Mouse (Mus musculus) liver, adult 2 months (tissue): Measurements from ENCODE around the gene Jph2. TPM values are rescaled to one million over a fixed set of nuclear protein-coding genes. Genes with fewer than 3 reads are reported as not detected.

Source experiments
- DNase-seq: peaks from one replicate; pipeline ENCODE4 v3.0.0-alpha.2; 2011; ENCODE audit warnings: low read depth, low spot score; ENCODE audit errors: extremely low read depth
- H3K27ac ChIP-seq: fragments of 200-500 bp; replicated peaks from 2 replicates; pipeline ENCODE4 v1.5.1; 2012; ENCODE audit warnings: low read depth, mild to moderate bottlenecking, control low read depth, inconsistent platforms, low read length; ENCODE audit not compliant: insufficient read depth
- H3K27me3 ChIP-seq: fragments of 200-500 bp; 2 replicates; pipeline ENCODE4 v1.6.1; 2012; ENCODE audit warnings: mild to moderate bottlenecking, moderate library complexity, low read length, inconsistent platforms; ENCODE audit not compliant: control insufficient read depth, insufficient read depth
- H3K36me3 ChIP-seq: fragments of 200-500 bp; 2 replicates; pipeline ENCODE4 v1.6.1; 2012; ENCODE audit warnings: low read length, inconsistent platforms; ENCODE audit not compliant: control insufficient read depth, insufficient read depth
- H3K4me1 ChIP-seq: fragments of 200-500 bp; 2 replicates; pipeline ENCODE4 v1.6.1; 2011; ENCODE audit warnings: low read length; ENCODE audit not compliant: control insufficient read depth, insufficient read depth
- H3K4me3 ChIP-seq: fragments of 200-500 bp; 2 replicates; pipeline ENCODE4 v1.5.1; 2011; ENCODE audit warnings: low read depth, mild to moderate bottlenecking, control low read depth, low read length, moderate library complexity; ENCODE audit not compliant: insufficient read depth
- H3K79me2 ChIP-seq: fragments of 200-500 bp; 2 replicates; pipeline ENCODE4 v1.6.1; 2012; ENCODE audit warnings: inconsistent platforms, mild to moderate bottlenecking, low read length, moderate library complexity; ENCODE audit not compliant: control insufficient read depth, insufficient read depth
- H3K9ac ChIP-seq: fragments of 200-500 bp; 2 replicates; pipeline ENCODE4 v1.6.1; 2012; ENCODE audit warnings: low read depth, mild to moderate bottlenecking, control low read depth, inconsistent platforms, low read length
- CTCF ChIP-seq: fragments of 200-500 bp; IDR thresholded peaks from 2 replicates; pipeline ENCODE4 v1.5.1; 2011; ENCODE audit warnings: low read depth, low read length, control low read depth
- POLR2A ChIP-seq: fragments of 200-500 bp; IDR thresholded peaks from 2 replicates; pipeline ENCODE4 v1.6.1; 2011; ENCODE audit warnings: low read length, control low read depth; ENCODE audit not compliant: insufficient read depth; ENCODE audit errors: extremely low read depth
- WGBS: fragments of 180-500 bp; shearing (Covaris S2); methylation state at CpG from one replicate; pipeline ENCODE4 v1.1.7; 2018; 5-methylcytosine and 5-hydroxymethylcytosine counted together
- polyA plus RNA-seq: library from polyadenylated mRNA; depleted of rRNA; stranded (reverse); fragments of >200 nt; gene quantifications from 2 replicates; pipeline ENCODE4 v1.2.3, GENCODE M21; 2012
- total RNA-seq: library from RNA; depleted of rRNA; stranded (reverse); fragments of >200 nt; gene quantifications from 2 replicates; pipeline ENCODE4 v1.2.3, GENCODE M21; 2014

The Jph2 gene
- total and polyA plus RNA-seq, 2 experiments = 0.09 to 0.10 TPM

GRCm38 (mm10) chr2:163422895-163423660, 25.3 kb upstream of the Jph2 start:
- Histone ChIP-seq H3K9ac (no peak overlapping the region), H3K27ac (peak overlapping the region; percentile 19; the same call in 1 of the 2 replicates), H3K79me2 (peaks cover 9% of the 10 kb centered on the region; the same call in 1 of the 2 replicates), H3K4me3 (no peak overlapping the region), H3K36me3 (no peaks in the 10 kb centered on the region), H3K27me3 (no peaks in the 10 kb centered on the region), H3K4me1 (peaks cover 16% of the 10 kb centered on the region)
- TF ChIP-seq POLR2A (no peak), CTCF (no peak)
- peak; percentile 83 for DNase-seq
- WGBS = 57% methylated on average over 9 of the region's 9 CpGs

DNA sequence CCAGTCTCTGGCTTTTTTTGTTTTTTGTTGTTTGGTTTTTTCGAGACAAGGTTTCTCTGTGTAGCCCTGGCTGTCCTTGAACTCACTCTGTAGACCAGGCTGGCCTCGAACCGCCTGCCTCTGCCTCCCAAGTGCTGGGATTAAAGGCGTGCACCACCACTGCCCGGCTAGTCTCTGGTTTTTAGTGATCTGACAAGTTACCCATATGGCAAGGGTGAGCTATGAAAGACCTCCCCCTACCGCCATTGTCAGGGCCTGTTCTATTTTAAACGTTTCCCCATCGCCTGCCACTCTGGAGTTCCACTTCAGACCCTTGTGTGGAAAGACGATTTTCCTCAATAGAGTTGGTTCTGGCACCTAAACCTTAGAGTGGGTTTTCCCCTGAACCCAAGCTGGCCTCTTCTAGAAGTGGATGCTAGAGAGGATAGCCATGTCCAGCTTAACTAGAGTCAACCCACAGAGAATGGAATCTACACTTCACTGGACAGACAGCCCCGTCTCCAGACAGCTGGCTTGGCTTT, 22.6 kb upstream of the Jph2 start:
- 19% methylated on average over 10 of the region's 10 CpGs for WGBS
- H3K4me1 ChIP-seq = peaks cover 22% of the 10 kb centered on the region
- no peak for DNase-seq
- peak overlapping the region; percentile 81 for H3K4me3 ChIP-seq
- no peak overlapping the region for H3K27ac ChIP-seq
- H3K36me3 ChIP-seq = 0 out of 2 replicates have a peak, but pooled peaks cover under 1% of the 10 kb centered on the region
- peak overlapping the region; percentile 56 for H3K9ac ChIP-seq
- TF ChIP-seq POLR2A (no peak), CTCF (no peak)
- H3K27me3 ChIP-seq = no peaks in the 10 kb centered on the region
- H3K79me2 ChIP-seq = peaks cover 21% of the 10 kb centered on the region; the same call in 1 of the 2 replicates

DNA sequence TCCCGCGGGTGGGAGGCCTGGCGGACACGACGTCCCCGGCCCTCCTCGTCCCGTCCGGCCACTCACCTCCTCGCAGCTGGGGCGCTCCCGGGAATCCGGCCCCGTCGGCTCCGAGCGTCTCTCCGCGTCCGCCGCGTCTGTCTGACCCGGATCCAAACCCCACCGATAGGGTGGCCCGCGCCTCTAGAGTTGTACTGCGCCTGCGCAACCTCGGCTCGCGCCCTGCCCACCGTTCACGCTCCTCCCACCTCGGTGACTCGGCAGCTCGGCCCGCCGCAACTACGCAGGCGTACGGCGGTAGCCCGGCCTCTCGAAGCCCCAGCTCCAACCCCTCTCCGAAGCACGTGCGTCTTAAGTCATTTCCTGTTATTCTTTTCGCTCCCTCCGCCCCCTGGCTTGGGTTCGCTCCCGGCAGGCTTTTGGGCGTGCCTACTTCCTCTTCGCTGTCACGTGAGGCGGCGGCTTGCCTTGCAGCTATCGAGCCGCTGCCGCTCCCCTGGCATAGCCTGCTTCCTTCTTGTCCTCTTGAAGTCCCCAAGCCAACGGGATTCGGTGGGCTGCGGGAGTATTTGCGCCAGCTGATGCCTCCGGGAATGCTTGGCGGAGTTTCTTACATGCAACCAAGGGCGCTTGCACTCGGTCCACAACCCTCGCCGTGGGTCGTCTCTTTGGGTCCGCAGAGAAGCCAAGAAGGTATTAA, 21.7 kb upstream of the Jph2 start:
- TF ChIP-seq POLR2A = peak; percentile 88
- TF ChIP-seq CTCF = peak; percentile 20; the same call in 1 of the 2 replicates
- H3K27me3 ChIP-seq = no peaks in the 10 kb centered on the region
- peak; percentile 96 for DNase-seq
- WGBS = under 1% methylated on average over 70 of the region's 71 CpGs
- H3K9ac ChIP-seq = peak overlapping the region; percentile 95
- H3K4me3 ChIP-seq = peak overlapping the region; percentile 81
- peaks cover 22% of the 10 kb centered on the region for H3K4me1 ChIP-seq
- peaks cover 7% of the 10 kb centered on the region for H3K36me3 ChIP-seq
- peak overlapping the region; percentile 88 for H3K27ac ChIP-seq
- peaks cover 22% of the 10 kb centered on the region; the same call in 1 of the 2 replicates for H3K79me2 ChIP-seq

DNA sequence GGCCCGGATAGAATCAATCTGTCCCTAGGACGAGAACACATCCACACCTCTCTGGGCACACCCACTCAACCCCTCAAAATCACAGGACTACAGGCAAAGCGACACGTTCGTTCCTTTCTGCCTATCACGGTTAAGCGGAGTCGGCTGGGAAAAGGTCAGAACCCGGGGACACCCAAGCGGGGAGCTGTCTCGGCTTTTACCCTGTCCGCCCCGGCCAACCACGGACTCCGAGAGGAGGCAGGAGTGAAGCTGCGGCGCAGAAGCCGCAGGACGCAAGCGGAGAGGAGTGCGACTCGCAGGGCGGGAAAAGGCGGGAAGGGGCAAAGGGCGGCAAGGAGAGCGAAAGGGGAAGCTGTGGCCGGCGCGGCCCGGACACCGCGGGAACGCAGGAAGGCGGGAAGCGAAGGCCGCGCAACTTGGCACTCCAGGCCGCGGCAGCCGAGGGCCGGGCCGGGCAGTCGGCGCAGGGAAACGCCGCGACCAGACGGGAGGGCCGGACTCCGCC, 21.1 kb upstream of the Jph2 start:
- WGBS = under 1% methylated on average over 48 of the region's 50 CpGs
- Histone ChIP-seq H3K9ac (peak overlapping the region; percentile 95), H3K36me3 (peaks cover 11% of the 10 kb centered on the region), H3K4me1 (peaks cover 21% of the 10 kb centered on the region), H3K79me2 (peaks cover 25% of the 10 kb centered on the region; the same call in 1 of the 2 replicates), H3K4me3 (peak overlapping the region; percentile 81), H3K27me3 (no peaks in the 10 kb centered on the region), H3K27ac (peak overlapping the region; percentile 84)
- DNase-seq = peak; percentile 62
- TF ChIP-seq POLR2A = no peak

- H3K4me1 ChIP-seq = peaks cover 15% of the 10 kb centered on the region
- peaks cover 18% of the 10 kb centered on the region for H3K36me3 ChIP-seq
- H3K4me3 ChIP-seq = peak overlapping the region; percentile 81
- peak overlapping the region; percentile 50 for H3K9ac ChIP-seq
- peak overlapping the region; percentile 45 for H3K27ac ChIP-seq
- H3K27me3 ChIP-seq = no peaks in the 10 kb centered on the region
- DNase-seq = peak; percentile 74
- H3K79me2 ChIP-seq = peaks cover 25% of the 10 kb centered on the region; the same call in 1 of the 2 replicates
- TF ChIP-seq POLR2A (no peak), CTCF (no peak)
These were observed 20.0 kb upstream of the Jph2 start for GRCm38 (mm10) chr2:163417830-163418229.
